In the genomic region with DNA sequence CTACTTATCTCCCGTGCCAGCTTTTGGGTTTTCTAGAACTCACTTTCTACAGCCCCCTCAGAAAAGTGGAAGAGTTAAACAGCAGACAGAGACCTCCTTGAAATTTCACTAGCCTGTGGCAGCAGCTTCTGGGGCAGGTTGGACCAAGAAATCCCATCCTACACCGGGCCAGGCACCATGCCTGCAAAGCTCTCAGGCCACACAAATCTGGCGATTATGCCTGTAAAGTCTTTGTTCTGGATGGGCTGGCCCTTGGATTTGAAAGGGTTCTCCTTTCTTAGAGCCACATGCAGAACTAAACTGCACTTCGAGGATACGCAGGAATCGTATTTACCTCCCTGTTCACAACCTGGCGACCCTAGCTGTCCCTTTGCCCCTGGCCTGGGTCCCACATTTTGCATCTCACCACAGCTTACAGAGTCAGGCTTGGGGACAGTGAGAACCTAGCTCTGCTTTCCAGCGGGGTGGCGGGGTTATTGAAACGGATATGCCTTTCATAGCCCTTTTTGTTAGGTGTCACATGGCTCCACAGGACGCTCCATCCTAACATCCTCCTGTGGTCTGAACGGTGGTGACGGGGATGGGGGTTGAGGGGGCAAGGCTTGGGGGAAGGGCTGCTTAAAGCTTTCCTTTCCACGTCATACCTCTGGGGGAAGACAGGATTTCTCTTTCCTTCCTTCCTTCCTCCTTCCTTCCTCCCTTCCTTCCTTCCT, we compare ENCODE assay signal across 8 mouse cellular contexts.
DNase-seq lines count a peak whose midpoint lies in the region; ATAC-seq lines count a peak whose summit lies in the region.

No protein-coding gene starts in this region.

- 24% methylated on average over 14 of the region's 14 CpGs for WGBS in embryonic facial prominence, embryonic 11.5 days
- 25% methylated on average over 14 of the region's 14 CpGs for WGBS in midbrain, embryonic 13.5 days

- H3K27me3 ChIP-seq in embryonic facial prominence, embryonic 11.5 days (ENCODE audit: control insufficient read depth, insufficient read depth, low read length), result peaks cover 3% of the 10 kb centered on the region; the same call in 1 of the 2 replicates
- H3K27me3 ChIP-seq in midbrain, embryonic 13.5 days, result peaks cover 30% of the 10 kb centered on the region

- no peaks in the 10 kb centered on the region for H3K36me3 ChIP-seq in embryonic facial prominence, embryonic 11.5 days (replicated peaks; ENCODE audit: control insufficient read depth, insufficient read depth, low read depth, low read length)
- no peaks in the 10 kb centered on the region for H3K36me3 ChIP-seq in midbrain, embryonic 13.5 days

- peaks cover 3% of the 10 kb centered on the region; the same call in 1 of the 2 replicates for H3K4me1 ChIP-seq in embryonic facial prominence, embryonic 11.5 days (ENCODE audit: control insufficient read depth, insufficient read depth, low read length)
- H3K4me1 ChIP-seq in midbrain, embryonic 13.5 days (replicated peaks), result peaks cover 4% of the 10 kb centered on the region

- no peak overlapping the region for H3K27ac ChIP-seq in embryonic facial prominence, embryonic 11.5 days (replicated peaks; ENCODE audit: low read depth, low read length)
- H3K27ac ChIP-seq in midbrain, embryonic 13.5 days, result 0 out of 2 replicates have a peak overlapping the region, but pooled peaks have one; percentile 26

- H3K9ac ChIP-seq in embryonic facial prominence, embryonic 11.5 days (replicated peaks; ENCODE audit: low read length), result peak overlapping the region; percentile 39; the same call in 1 of the 2 replicates
- H3K9ac ChIP-seq in midbrain, embryonic 13.5 days (replicated peaks), result peak overlapping the region; percentile 60; the same call in 1 of the 2 replicates

- DNase-seq in ovary, postnatal 36 days (ENCODE audit: low spot score), result peak; percentile 16
- DNase-seq in ovary, postnatal 14 days (ENCODE audit: low spot score), result no peak
- DNase-seq in embryonic facial prominence, embryonic 11.5 days (ENCODE audit: low spot score), result peak; percentile 54
- DNase-seq in heart, postnatal 14 days, result peak; percentile 3 to 16
- peak; percentile 41 to 49 for DNase-seq in kidney, postnatal 25 days
- DNase-seq in yolk sac, embryonic 10.5 days (ENCODE audit: low spot score), result peak; percentile 14
- DNase-seq in urinary bladder, postnatal 4 days (ENCODE audit: low spot score in 2 of 2), result no peak

- H3K4me3 ChIP-seq in embryonic facial prominence, embryonic 11.5 days (ENCODE audit: low read depth, low read length), result peak overlapping the region; percentile 25
- peak overlapping the region; percentile 34 for H3K4me3 ChIP-seq in midbrain, embryonic 13.5 days (replicated peaks)

- H3K9me3 ChIP-seq in embryonic facial prominence, embryonic 11.5 days (replicated peaks; ENCODE audit: control insufficient read depth, low read length), result no peaks in the 10 kb centered on the region
- no peaks in the 10 kb centered on the region for H3K9me3 ChIP-seq in midbrain, embryonic 13.5 days

- intact Hi-C loops in heart, postnatal 14 days (cut with DNase I), result loop anchor here (2.0 to 5.0 kb wide), 3 partner anchors 83 to 533 kb away; no protein-coding TSS in a partner anchor

- ATAC-seq in embryonic facial prominence, embryonic 11.5 days (replicated peaks; ENCODE audit: insufficient number of reproducible peaks, low FRiP score, low TSS enrichment, low read depth), result peak; percentile 59; the same call in 1 of the 2 replicates
- ATAC-seq in midbrain, embryonic 13.5 days, result peak; percentile 88

- H3K4me2 ChIP-seq in embryonic facial prominence, embryonic 11.5 days (ENCODE audit: low read depth, low read length), result peak overlapping the region; percentile 52
- peak overlapping the region; percentile 60 for H3K4me2 ChIP-seq in midbrain, embryonic 13.5 days (replicated peaks)

Comparison
In these comparisons a context has a peak if more than half of its experiments do, and no peak if none do; other contexts are left out.
1. DNase-seq: peak in ovary, postnatal 36 days (single experiment), embryonic facial prominence, embryonic 11.5 days (single experiment), heart, postnatal 14 days (2 of 2), kidney, postnatal 25 days (2 of 2) and yolk sac, embryonic 10.5 days (single experiment); none in ovary, postnatal 14 days (single experiment) and urinary bladder, postnatal 4 days (0 of 2).